Mouse (Mus musculus) intestine, embryonic 15.5 days (tissue): ENCODE data around the gene Anks6. TPM values are rescaled to one million over a fixed set of nuclear protein-coding genes. Genes with fewer than 3 reads are reported as not detected.
A peak's percentile ranks its signal among the peaks of the same experiment; 100 is the strongest.
"Not testable (repeated sequence)": the region's sequence is repeated elsewhere in the genome, so short reads cannot be mapped to it uniquely, and the experiment has no call there.

ENCODE experiments used
- ATAC-seq: fragments of 200-750 bp; cut with Nextera tagmentation; 2 replicates; pipeline ENCODE4 v1.8.0; 2017; ENCODE audit warnings: moderate TSS enrichment, moderate library complexity
- H3K27ac ChIP-seq: fragments of 300-500 bp; sonication (generic); 2 replicates; pipeline ENCODE4 v1.5.1; 2015; ENCODE audit warnings: mild to moderate bottlenecking, inconsistent platforms
- H3K27me3 ChIP-seq: fragments of 300-500 bp; sonication (generic); replicated peaks from 2 replicates; pipeline ENCODE4 v1.6.1; 2015; ENCODE audit warnings: inconsistent platforms
- H3K36me3 ChIP-seq: fragments of 300-500 bp; sonication (generic); 2 replicates; pipeline ENCODE4 v1.6.1; 2015; ENCODE audit warnings: inconsistent platforms
- H3K4me1 ChIP-seq: fragments of 300-500 bp; sonication (generic); replicated peaks from 2 replicates; pipeline ENCODE4 v1.6.1; 2015; ENCODE audit warnings: inconsistent platforms
- H3K4me2 ChIP-seq: fragments of 300-500 bp; sonication (generic); replicated peaks from 2 replicates; pipeline ENCODE4 v1.6.1; 2015; ENCODE audit warnings: mild to moderate bottlenecking, inconsistent platforms
- H3K4me3 ChIP-seq: fragments of 300-500 bp; sonication (generic); replicated peaks from 2 replicates; pipeline ENCODE4 v1.5.1; 2015; ENCODE audit warnings: inconsistent platforms
- H3K9ac ChIP-seq: fragments of 300-500 bp; sonication (generic); 2 replicates; pipeline ENCODE4 v1.6.1; 2015; ENCODE audit warnings: inconsistent platforms
- H3K9me3 ChIP-seq: fragments of 300-500 bp; sonication (generic); 2 replicates; pipeline ENCODE4 v1.6.1; 2016; ENCODE audit warnings: inconsistent platforms
- WGBS: fragments of 180-500 bp; shearing (Covaris S2); methylation state at CpG from one replicate; pipeline ENCODE4 v1.1.7; 2015; 5-methylcytosine and 5-hydroxymethylcytosine counted together
- polyA plus RNA-seq: library from polyadenylated mRNA; unstranded; fragments of >200 nt; fragmentation: Nextera tagmentation; extraction: Ambion mirVana; gene quantifications from 2 replicates; pipeline ENCODE4 v1.2.1, GENCODE M21; 2015

Gene Anks6
- polyA plus RNA-seq, 1 experiment from 2014 or later = 2.9 TPM

DNA sequence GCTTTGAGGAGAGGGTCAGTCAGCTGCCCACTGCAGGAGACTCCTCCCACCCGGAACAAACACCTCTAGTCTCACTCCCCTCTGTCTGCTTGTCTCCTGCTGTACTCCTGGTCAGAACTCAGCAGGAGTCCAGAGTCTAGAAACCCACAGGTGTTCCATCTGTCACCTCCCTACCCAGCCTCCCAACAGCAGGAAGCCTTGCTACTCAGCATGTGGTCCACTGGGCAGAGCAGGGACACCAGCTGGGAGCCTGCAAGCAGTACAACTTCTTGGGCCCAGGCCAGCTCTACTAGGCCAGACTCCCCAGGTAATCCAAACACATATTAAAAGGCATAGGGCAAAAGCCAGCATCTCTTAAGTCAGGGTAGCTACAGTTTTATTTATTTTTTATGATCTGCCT, 3.7 kb upstream of the Anks6 start:
- Histone ChIP-seq H3K4me1 (peaks cover 9% of the 10 kb centered on the region; the same call in 1 of the 2 replicates), H3K4me2 (no peak overlapping the region), H3K27ac (no peak overlapping the region), H3K9me3 (no peaks in the 10 kb centered on the region), H3K4me3 (no peak overlapping the region), H3K36me3 (no peaks in the 10 kb centered on the region), H3K9ac (no peak overlapping the region), H3K27me3 (no peaks in the 10 kb centered on the region)
- peak; percentile 13; the same call in 1 of the 2 replicates for ATAC-seq
- 9% methylated on average over 1 of the region's 1 CpGs for WGBS

DNA sequence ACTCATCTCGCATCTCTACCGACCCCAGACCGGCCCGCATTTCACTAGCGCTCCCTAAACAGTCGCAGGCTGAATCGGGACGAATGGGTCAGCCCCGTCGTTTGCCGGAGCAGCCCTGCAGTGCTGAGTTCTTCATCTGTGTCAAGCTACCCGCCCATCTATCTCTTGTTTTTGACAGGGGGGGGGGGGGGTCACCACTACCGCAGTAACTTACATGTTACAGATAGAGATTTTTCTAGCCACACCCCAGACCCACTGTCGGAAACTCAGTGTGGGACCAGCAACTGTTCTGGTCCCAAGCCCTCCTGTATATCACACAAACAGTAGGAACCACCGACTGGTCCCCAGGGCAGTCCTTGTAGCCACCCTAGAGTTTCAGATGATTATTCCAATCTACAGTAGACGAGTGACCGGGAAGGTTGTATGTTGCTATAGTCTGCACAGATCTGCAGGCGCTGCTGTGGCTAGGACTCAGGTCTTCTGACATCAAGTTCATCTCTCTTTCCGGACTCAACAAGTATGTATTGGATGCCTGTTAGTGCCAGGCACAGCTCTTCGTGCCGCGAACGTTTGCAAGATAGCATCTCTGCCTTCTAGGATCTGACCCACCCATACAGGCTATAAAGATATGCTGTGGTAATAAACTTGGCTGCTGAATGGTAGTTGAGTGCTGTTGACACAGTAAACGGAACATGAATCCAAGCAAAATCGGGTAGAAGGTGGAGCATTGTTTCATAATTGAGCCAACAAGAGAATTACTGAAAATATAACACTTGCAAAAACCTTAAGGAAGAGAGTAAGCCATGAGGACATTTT, 491 bp upstream of the Anks6 start:
- ATAC-seq = peak; percentile 54
- H3K27ac ChIP-seq = peak overlapping the region; percentile 40; the same call in 1 of the 2 replicates
- H3K27me3 ChIP-seq = no peaks in the 10 kb centered on the region
- peak overlapping the region; percentile 90 for H3K4me2 ChIP-seq
- 21% methylated on average over 25 of the region's 25 CpGs for WGBS
- H3K9ac ChIP-seq = peak overlapping the region; percentile 67
- no peaks in the 10 kb centered on the region for H3K9me3 ChIP-seq
- H3K36me3 ChIP-seq = no peaks in the 10 kb centered on the region
- H3K4me3 ChIP-seq = peak overlapping the region; percentile 72
- H3K4me1 ChIP-seq = peaks cover 9% of the 10 kb centered on the region; the same call in 1 of the 2 replicates

DNA sequence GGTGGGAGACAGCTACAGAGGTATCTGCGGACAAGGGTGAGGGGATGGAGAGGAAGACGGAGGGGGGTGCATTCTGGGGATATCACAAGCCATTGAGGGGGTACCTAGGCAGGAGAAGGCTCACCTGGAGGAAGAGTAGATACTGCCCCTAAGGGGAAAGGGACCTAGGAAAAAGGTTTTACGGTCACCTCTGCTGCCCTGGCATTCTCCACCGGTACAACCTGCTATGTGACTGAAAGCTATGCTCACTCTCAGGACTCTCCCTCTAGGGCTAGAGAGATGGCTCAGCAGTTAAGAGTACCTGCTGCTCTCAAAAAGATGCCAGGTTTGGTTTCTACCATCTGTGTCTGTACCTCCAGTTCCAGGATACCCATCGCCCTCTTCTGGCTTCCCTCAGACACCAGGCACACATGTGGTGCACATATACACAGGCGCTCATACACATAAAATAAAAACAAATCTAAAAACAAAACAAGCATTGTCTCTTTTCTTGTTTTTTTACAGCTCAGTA, 1.6 kb downstream of the Anks6 start:
- WGBS = 93% methylated on average over 6 of the region's 6 CpGs
- Histone ChIP-seq H3K27ac (no peak overlapping the region), H3K36me3 (no peaks in the 10 kb centered on the region), H3K9me3 (no peaks in the 10 kb centered on the region), H3K4me3 (no peak overlapping the region), H3K27me3 (no peaks in the 10 kb centered on the region), H3K9ac (no peak overlapping the region), H3K4me1 (peaks cover 20% of the 10 kb centered on the region), H3K4me2 (no peak overlapping the region)
- ATAC-seq = no peak

DNA sequence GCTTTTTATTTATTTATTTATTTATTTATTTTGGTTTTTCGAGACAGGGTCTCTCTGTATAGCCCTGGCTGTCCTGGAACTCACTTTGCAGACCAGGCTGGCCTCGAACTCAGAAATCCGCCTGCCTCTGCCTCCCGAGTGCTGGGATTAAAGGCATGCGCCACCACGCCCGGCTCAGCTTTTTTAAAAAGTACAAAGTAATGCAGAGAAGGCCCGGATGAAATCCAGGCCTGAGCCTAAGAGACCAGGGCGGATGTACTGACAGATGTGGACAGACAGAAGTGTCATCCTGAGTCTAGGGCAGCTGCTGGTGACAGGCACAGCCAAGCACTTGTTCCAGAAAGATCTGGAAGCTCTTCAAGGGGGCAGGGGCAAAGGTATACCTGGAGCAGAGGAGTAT, 2.1 kb downstream of the Anks6 start:
- H3K36me3 ChIP-seq, H3K27me3 ChIP-seq, H3K9me3 ChIP-seq, H3K9ac ChIP-seq, H3K4me2 ChIP-seq, H3K27ac ChIP-seq, ATAC-seq, H3K4me3 ChIP-seq: not testable (repeated sequence)
- 94% methylated on average over 9 of the region's 9 CpGs for WGBS
- H3K4me1 ChIP-seq = peaks cover 23% of the 10 kb centered on the region

DNA sequence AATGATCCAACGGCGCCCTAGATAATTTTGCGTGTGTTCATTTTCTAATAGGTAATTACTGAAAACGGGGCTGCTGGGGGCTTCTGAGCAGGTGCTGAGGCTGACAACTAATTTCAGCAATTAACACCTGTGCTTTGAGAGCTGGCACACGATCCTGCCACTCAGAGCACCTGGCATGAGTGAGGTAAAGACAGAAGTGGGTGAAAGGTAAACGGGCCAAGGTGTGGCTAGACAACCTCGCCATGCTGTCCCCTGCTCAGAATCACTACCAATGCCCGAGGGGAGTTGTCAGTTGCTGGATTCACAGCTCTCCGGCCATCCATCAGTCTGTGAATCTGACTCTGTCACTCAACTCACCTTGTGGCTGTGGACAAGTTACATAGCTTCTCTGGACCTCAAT, 5.3 kb downstream of the Anks6 start:
- Histone ChIP-seq H3K9me3 (no peaks in the 10 kb centered on the region), H3K27me3 (no peaks in the 10 kb centered on the region), H3K4me3 (no peak overlapping the region), H3K36me3 (no peaks in the 10 kb centered on the region), H3K4me1 (peaks cover 23% of the 10 kb centered on the region), H3K27ac (no peak overlapping the region), H3K4me2 (no peak overlapping the region), H3K9ac (no peak overlapping the region)
- WGBS = 60% methylated on average over 9 of the region's 9 CpGs
- no peak for ATAC-seq

DNA sequence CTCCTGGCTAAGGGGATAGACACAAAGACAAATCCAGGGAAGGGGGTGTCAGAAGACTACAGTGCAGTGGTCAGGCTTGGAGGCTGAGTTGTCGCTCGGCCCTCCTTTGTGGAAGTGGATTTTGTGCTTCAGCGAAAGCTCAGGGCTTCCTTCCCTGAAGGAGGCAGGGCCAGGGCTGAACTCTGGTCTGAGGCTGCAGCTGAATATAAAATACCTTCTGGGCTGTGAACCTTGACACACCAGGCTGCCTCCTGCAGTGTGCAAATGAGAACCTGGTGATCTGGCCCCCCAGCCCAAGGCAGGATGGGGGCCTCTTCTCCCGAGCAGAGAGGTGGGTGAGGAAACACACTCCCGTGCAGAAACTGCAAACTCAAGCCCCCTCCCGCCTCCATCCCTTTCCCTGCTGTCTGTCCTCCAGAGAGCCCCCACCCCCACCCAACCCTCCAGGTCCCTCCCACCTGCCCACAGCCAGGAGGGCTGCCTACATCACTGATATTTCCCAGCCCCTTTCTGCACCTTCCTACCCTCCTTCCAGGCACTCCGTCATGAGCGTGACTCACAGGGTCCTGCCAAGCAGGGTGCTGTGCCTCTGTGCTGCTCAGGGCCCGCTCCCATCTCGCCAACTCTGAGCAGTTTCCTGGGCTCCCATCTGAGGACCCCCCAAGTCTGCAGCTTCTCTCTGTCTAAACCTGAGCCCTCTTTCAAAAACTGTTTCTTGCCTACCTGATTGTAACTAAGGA, 6.4 kb downstream of the Anks6 start:
- Histone ChIP-seq H3K9ac (no peak overlapping the region), H3K27ac (no peak overlapping the region), H3K9me3 (no peaks in the 10 kb centered on the region), H3K4me1 (peaks cover 16% of the 10 kb centered on the region), H3K27me3 (no peaks in the 10 kb centered on the region), H3K36me3 (no peaks in the 10 kb centered on the region), H3K4me3 (no peak overlapping the region), H3K4me2 (peak overlapping the region; percentile 19; the same call in 1 of the 2 replicates)
- peak; percentile 70 for ATAC-seq
- 34% methylated on average over 10 of the region's 10 CpGs for WGBS

DNA sequence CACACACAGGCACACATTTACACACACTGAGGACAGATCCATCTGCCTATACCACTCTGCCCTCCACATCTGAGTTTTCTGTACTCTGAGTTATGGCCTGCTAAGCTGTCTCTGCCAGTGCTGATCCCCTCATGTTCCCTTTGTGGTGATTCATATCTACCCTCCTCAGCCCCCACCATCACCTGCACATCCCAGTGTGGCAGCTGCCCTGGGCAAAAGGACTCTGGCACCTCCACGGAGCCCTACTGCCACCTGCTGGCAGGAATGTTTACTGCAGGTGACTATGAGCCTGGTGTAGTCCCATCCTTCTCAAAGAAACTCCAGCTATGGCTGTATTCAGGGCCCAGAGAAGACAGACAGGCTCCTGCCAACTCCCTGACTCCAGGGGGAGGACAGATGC, 7.1 kb downstream of the Anks6 start:
- 0 out of 2 replicates have a peak overlapping the region, but pooled peaks have one; percentile 19 for H3K4me2 ChIP-seq
- H3K9me3 ChIP-seq = no peaks in the 10 kb centered on the region
- peaks cover 16% of the 10 kb centered on the region for H3K4me1 ChIP-seq
- no peak overlapping the region for H3K9ac ChIP-seq
- no peak overlapping the region for H3K4me3 ChIP-seq
- no peak overlapping the region for H3K27ac ChIP-seq
- peak; percentile 78 for ATAC-seq
- no peaks in the 10 kb centered on the region for H3K36me3 ChIP-seq
- WGBS = 0% methylated on average over 1 of the region's 1 CpGs
- no peaks in the 10 kb centered on the region for H3K27me3 ChIP-seq

DNA sequence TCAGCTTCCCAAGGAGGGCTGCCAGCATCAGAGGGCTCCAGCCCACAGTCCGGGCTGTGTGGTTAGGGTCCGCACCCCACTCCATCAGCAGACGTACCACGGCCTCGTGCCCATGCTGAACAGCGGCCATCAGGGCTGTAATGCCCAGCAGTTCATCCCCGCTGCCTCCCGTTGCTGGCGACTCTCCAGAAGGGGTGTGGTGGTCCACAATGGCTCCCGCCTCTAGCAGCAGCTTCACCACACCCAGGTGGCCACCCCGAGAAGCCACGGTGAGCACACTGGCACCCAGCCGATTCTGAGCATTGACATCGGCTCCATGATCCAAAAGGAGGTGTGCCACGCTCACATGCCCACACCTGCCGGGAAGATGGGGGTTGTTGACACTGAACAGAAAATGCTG, 8.0 kb downstream of the Anks6 start:
- no peak overlapping the region for H3K27ac ChIP-seq
- H3K27me3 ChIP-seq = no peaks in the 10 kb centered on the region
- no peak overlapping the region for H3K9ac ChIP-seq
- H3K4me2 ChIP-seq = no peak overlapping the region
- ATAC-seq = no peak
- no peaks in the 10 kb centered on the region for H3K36me3 ChIP-seq
- H3K4me3 ChIP-seq = no peak overlapping the region
- no peaks in the 10 kb centered on the region for H3K9me3 ChIP-seq
- H3K4me1 ChIP-seq = peaks cover 16% of the 10 kb centered on the region
- WGBS = 94% methylated on average over 16 of the region's 16 CpGs

DNA sequence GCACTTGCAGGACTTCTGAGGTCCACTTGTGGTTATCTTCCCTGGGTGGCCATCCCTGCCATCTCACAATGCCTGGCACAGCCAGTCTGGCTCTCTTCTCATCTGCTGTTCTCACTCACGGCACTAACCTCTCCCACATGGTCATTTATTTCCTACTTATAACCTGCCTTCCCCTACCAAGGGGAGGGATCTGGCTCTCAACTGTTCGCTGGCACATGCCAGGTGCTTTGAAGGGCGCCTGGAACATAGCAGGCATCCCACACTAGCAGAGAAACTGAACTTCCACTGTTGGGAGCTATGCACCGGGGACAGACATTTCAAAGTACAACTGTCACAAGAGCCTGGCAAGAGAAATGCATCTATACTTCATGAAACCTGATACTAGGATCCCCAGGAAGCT, 9.5 kb downstream of the Anks6 start:
- Histone ChIP-seq H3K27me3 (no peaks in the 10 kb centered on the region), H3K9me3 (no peaks in the 10 kb centered on the region), H3K4me1 (peaks cover 16% of the 10 kb centered on the region), H3K9ac (no peak overlapping the region), H3K4me2 (no peak overlapping the region), H3K4me3 (no peak overlapping the region), H3K27ac (no peak overlapping the region), H3K36me3 (no peaks in the 10 kb centered on the region)
- ATAC-seq = no peak
- WGBS = 74% methylated on average over 4 of the region's 4 CpGs

DNA sequence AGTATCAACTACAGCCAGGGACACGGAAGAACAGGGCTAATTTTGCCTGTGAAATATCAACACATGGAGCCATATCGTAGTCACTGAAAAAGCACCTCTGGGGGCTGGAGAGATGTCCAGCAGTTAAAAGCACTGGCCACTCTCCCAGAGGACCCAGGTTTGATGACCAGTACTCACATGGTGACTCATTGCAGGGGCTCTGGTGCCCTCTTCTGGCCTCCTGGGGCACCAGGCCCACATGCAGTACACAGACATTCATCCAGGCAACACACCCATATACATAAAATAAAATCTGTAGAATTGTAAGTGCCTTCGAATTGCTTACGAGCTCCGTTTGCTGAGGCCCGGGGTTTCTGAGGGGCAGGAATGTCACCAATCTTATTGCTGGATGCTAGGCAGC, 10.3 kb downstream of the Anks6 start:
- Histone ChIP-seq H3K27me3 (no peaks in the 10 kb centered on the region), H3K36me3 (no peaks in the 10 kb centered on the region), H3K4me2 (no peak overlapping the region), H3K4me3 (no peak overlapping the region), H3K9me3 (no peaks in the 10 kb centered on the region), H3K27ac (no peak overlapping the region), H3K4me1 (peaks cover 14% of the 10 kb centered on the region), H3K9ac (no peak overlapping the region)
- ATAC-seq = no peak
- WGBS = 87% methylated on average over 6 of the region's 6 CpGs

DNA sequence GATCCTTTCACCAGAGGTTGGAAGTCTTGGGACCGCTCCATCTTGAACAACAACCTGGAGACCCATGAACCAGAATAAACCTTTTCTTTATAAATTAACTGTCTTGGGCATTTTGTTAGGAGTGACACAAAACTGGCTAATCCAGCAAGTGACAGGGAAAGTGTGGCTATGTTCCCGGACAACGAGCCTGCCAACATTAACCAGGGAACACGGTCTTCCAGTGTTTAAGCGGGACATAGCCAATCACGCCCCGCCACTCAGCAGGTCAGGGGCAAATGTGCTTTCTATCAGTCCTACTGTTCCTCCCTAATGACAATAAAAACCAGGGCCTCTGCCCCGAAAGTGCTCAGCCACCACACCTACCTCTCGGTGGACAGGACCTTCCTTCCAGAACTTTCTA, 13.4 kb downstream of the Anks6 start:
- Histone ChIP-seq H3K27me3 (no peaks in the 10 kb centered on the region), H3K4me1 (no peaks in the 10 kb centered on the region), H3K9ac (no peak overlapping the region), H3K36me3 (no peaks in the 10 kb centered on the region), H3K4me3 (no peak overlapping the region), H3K4me2 (no peak overlapping the region), H3K9me3 (no peaks in the 10 kb centered on the region), H3K27ac (no peak overlapping the region)
- ATAC-seq = no peak
- 85% methylated on average over 9 of the region's 9 CpGs for WGBS

DNA sequence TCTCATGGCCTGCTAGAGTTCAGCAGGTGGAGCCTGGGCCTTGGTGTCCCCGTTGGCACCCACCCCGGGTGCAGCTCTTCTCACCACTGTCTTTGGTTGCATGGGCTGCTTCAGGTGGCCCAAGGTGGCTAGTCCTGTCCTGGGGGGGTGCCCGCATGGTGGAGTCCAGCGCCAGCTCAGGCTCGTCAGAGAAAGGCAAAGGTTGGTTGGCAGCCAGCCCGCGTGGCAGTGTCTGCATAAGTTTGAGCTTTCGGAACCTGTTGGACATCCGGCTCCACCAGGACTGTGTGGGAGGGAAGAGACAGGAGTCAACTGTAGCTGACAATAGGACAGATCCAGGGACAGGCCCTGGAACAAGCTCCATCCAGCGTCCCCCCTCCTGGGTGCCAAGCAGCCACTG, 17.6 kb downstream of the Anks6 start:
- Histone ChIP-seq H3K9me3 (no peaks in the 10 kb centered on the region), H3K36me3 (no peaks in the 10 kb centered on the region), H3K4me3 (no peak overlapping the region), H3K27ac (no peak overlapping the region), H3K4me2 (no peak overlapping the region), H3K4me1 (no peaks in the 10 kb centered on the region), H3K9ac (no peak overlapping the region), H3K27me3 (no peaks in the 10 kb centered on the region)
- 93% methylated on average over 10 of the region's 10 CpGs for WGBS
- no peak for ATAC-seq
